Mouse (Mus musculus) B cell, adult 62 days (primary cell): Measurements from ENCODE around the gene Olfr479. TPM values are rescaled to one million over a fixed set of nuclear protein-coding genes. Genes with fewer than 3 reads are reported as not detected.

ENCODE experiments used
- total RNA-seq: library from RNA; stranded (reverse); gene quantifications from 4 replicates; pipeline ENCODE4 v1.2.4, GENCODE M21; 2023

Gene Olfr479
- total RNA-seq: not detected in 4 replicates

GRCm38 (mm10) chr7:108050393-108050792 is at the start of gene Olfr479:
TSS of gene Olfr479 (plus strand) at chr7:108050693.

GRCm38 (mm10) chr7:108033889-108034288 is 16.6 kb upstream of the Olfr479 start, which contains the start of gene Olfr478:
TSS of gene Olfr478 (minus strand) at chr7:108033989.

GRCm38 (mm10) chr7:108067246-108067645 is 16.8 kb downstream of the Olfr479 start, which contains the start of gene Olfr480:
TSS of gene Olfr480 (minus strand) at chr7:108067346.

GRCm38 (mm10) chr7:108079555-108079954 is 29.1 kb downstream of the Olfr479 start, which contains the start of gene Olfr481:
TSS of gene Olfr481 (plus strand) at chr7:108079855.

GRCm38 (mm10) chr7:108097486-108097885 is 47.0 kb downstream of the Olfr479 start, which contains the start of gene Olfr482:
TSS of gene Olfr482 (minus strand) at chr7:108097586.

GRCm38 (mm10) chr7:108100549-108100948 is 50.1 kb downstream of the Olfr479 start, which contains the start of gene Olfr483:
TSS of gene Olfr483 (plus strand) at chr7:108100849.

Other genes starting within 250 kb of the Olfr479 start
- gene Ovch2, start 249.5 kb upstream of the Olfr479 start, total RNA-seq: not detected in 4 replicates
- gene Olfr467, start 238.4 kb upstream of the Olfr479 start, total RNA-seq: not detected in 4 replicates
- not detected in 4 replicates for gene Olfr469, start 225.2 kb upstream of the Olfr479 start, total RNA-seq
- not detected in 4 replicates for gene Olfr470, start 203.2 kb upstream of the Olfr479 start, total RNA-seq
- 0.09 to 0.14 TPM in 2 of 4 replicates, not detected in the others for gene Olfr472, start 152.8 kb upstream of the Olfr479 start, total RNA-seq
- not detected in 4 replicates for gene Olfr473, start 120.2 kb upstream of the Olfr479 start, total RNA-seq
- gene Olfr474, start 96.0 kb upstream of the Olfr479 start, total RNA-seq: not detected in 4 replicates
- not detected in 4 replicates for gene Olfr476, start 85.9 kb upstream of the Olfr479 start, total RNA-seq
- gene Olfr477, start 64.0 kb upstream of the Olfr479 start, total RNA-seq: not detected in 4 replicates
- gene Olfr478, start 16.7 kb upstream of the Olfr479 start, total RNA-seq: not detected in 4 replicates
- not detected in 4 replicates for gene Olfr480, start 16.7 kb downstream of the Olfr479 start, total RNA-seq
- gene Olfr481, start 29.2 kb downstream of the Olfr479 start, total RNA-seq: not detected in 4 replicates
- gene Olfr482, start 46.9 kb downstream of the Olfr479 start, total RNA-seq: 0.77 to 1.7 TPM (median 1.5 TPM) in 4 replicates
- gene Olfr483, start 50.2 kb downstream of the Olfr479 start, total RNA-seq: not detected in 4 replicates
- gene Olfr484, start 76.8 kb downstream of the Olfr479 start, total RNA-seq: not detected in 4 replicates
- gene Olfr485, start 109.2 kb downstream of the Olfr479 start, total RNA-seq: not detected in 4 replicates
- not detected in 4 replicates for gene Olfr486, start 122.0 kb downstream of the Olfr479 start, total RNA-seq
- not detected in 4 replicates for gene Olfr487, start 163.9 kb downstream of the Olfr479 start, total RNA-seq
- not detected in 4 replicates for gene Olfr488, start 207.7 kb downstream of the Olfr479 start, total RNA-seq
- gene Olfr490, start 238.2 kb downstream of the Olfr479 start, total RNA-seq: not detected in 4 replicates